Comparison of ENCODE assay signal across 8 mouse cellular contexts in the genomic region with DNA sequence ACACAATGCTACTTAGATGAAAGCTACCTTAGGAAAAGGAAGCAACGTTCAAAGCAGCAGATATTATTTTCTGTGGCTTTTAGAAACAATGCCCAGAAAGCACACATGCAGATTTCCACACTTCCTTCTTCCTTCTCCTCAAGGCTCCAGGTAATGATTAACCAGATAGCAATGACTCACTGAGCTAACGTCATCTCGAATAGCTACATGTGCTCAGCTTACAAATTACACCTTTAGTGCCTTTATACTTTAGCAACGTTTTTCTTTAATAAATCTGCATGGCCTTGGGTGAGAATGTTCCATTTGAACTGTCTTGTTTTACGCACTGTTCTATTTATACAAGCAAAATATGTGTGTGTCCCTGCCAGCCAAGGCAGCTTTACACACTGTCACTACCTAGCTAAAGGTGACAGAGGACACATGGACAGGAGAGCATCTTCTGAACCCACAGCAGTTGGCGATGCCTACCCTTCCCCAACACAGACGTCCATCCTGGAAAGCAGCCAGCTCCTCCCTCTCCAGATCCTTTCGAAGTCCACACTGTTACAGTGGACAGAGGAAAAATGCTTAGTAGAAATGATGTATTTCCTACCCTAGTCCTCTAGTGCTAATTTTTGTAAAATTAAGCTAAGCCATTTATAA.
A peak's percentile ranks its signal among the peaks of the same experiment; 100 is the strongest.
DNase-seq lines count a peak whose midpoint lies in the region; ATAC-seq and TF ChIP-seq lines count a peak whose summit lies in the region.

No protein-coding gene starts in this region.

- no peak for TF ChIP-seq POLR2A in thymus, adult 2 months (IDR thresholded peaks at IDR 0.05; ENCODE audit: control insufficient read depth, extremely low read depth, insufficient read depth, low read length, poor library complexity)

- H3K4me2 ChIP-seq in kidney, embryonic 15.5 days = peak overlapping the region; percentile 15; the same call in 1 of the 2 replicates
- no peak overlapping the region; the same call in 1 of the 2 replicates for H3K4me2 ChIP-seq in stomach, embryonic 15.5 days

- 38% methylated on average over 8 of the region's 8 CpGs for WGBS in kidney, embryonic 15.5 days
- 31% methylated on average over 8 of the region's 8 CpGs for WGBS in stomach, embryonic 15.5 days
- 57% methylated on average over 8 of the region's 8 CpGs for WGBS in thymus, adult 2 months

- no peak for TF ChIP-seq CTCF in thymus, adult 2 months (IDR thresholded peaks at IDR 0.05; ENCODE audit: borderline replicate concordance, control insufficient read depth, extremely low read depth, insufficient read depth, low read length, poor library complexity)

- H3K27ac ChIP-seq in kidney, embryonic 15.5 days = peak overlapping the region; percentile 66
- H3K27ac ChIP-seq in stomach, embryonic 15.5 days = peak overlapping the region; percentile 81
- no peak overlapping the region for H3K27ac ChIP-seq in thymus, adult 2 months (ENCODE audit: control insufficient read depth, insufficient read depth, low read length)

- H3K27me3 ChIP-seq in megakaryocyte, embryonic 14.5 days (replicated peaks) = no peaks in the 10 kb centered on the region
- H3K27me3 ChIP-seq in kidney, embryonic 15.5 days = no peaks in the 10 kb centered on the region
- H3K27me3 ChIP-seq in stomach, embryonic 15.5 days (replicated peaks) = no peaks in the 10 kb centered on the region
- H3K27me3 ChIP-seq in thymus, adult 2 months (ENCODE audit: control insufficient read depth, insufficient read depth, low read length) = no peaks in the 10 kb centered on the region

- peak; percentile 78 to 86 for DNase-seq in cerebellum, postnatal 10 days
- no peak for DNase-seq in thymus, adult 2 months
- no peak for DNase-seq in layer of hippocampus, adult 8-10 months (ENCODE audit: low spot score in 2 of 2)

- peak overlapping the region; percentile 5 for H3K4me3 ChIP-seq in megakaryocyte, embryonic 14.5 days (replicated peaks)
- no peak overlapping the region for H3K4me3 ChIP-seq in kidney, embryonic 15.5 days (replicated peaks)
- no peak overlapping the region for H3K4me3 ChIP-seq in stomach, embryonic 15.5 days (replicated peaks)
- H3K4me3 ChIP-seq in thymus, adult 2 months (ENCODE audit: control insufficient read depth, insufficient read depth, low read length) = no peak overlapping the region

- ATAC-seq in cerebellum, adult (ENCODE audit: insufficient number of reproducible peaks, low FRiP score, low TSS enrichment) = no peak
- ATAC-seq in megakaryocyte, adult 5-6 weeks (ENCODE audit: poor library complexity, severe bottlenecking) = no peak
- peak; percentile 71 for ATAC-seq in kidney, embryonic 15.5 days (replicated peaks; ENCODE audit: low FRiP score)
- peak; percentile 79 for ATAC-seq in stomach, embryonic 15.5 days (ENCODE audit: insufficient read depth, low FRiP score, low read depth)

- no peaks in the 10 kb centered on the region for H3K9me3 ChIP-seq in megakaryocyte, embryonic 14.5 days
- no peaks in the 10 kb centered on the region for H3K9me3 ChIP-seq in kidney, embryonic 15.5 days (replicated peaks)
- H3K9me3 ChIP-seq in stomach, embryonic 15.5 days = no peaks in the 10 kb centered on the region

- H3K9ac ChIP-seq in kidney, embryonic 15.5 days = no peak overlapping the region
- no peak overlapping the region for H3K9ac ChIP-seq in stomach, embryonic 15.5 days

- H3K36me3 ChIP-seq in megakaryocyte, embryonic 14.5 days (replicated peaks; ENCODE audit: low read length) = no peaks in the 10 kb centered on the region
- H3K36me3 ChIP-seq in kidney, embryonic 15.5 days = 0 out of 2 replicates have a peak, but pooled peaks cover 9% of the 10 kb centered on the region
- H3K36me3 ChIP-seq in stomach, embryonic 15.5 days = no peaks in the 10 kb centered on the region
- H3K36me3 ChIP-seq in thymus, adult 2 months (ENCODE audit: control insufficient read depth, insufficient read depth, low read length) = no peaks in the 10 kb centered on the region

- no peaks in the 10 kb centered on the region for H3K4me1 ChIP-seq in megakaryocyte, embryonic 14.5 days
- peaks cover 12% of the 10 kb centered on the region for H3K4me1 ChIP-seq in kidney, embryonic 15.5 days
- peaks cover 11% of the 10 kb centered on the region; the same call in 1 of the 2 replicates for H3K4me1 ChIP-seq in stomach, embryonic 15.5 days
- no peaks in the 10 kb centered on the region for H3K4me1 ChIP-seq in thymus, adult 2 months (replicated peaks; ENCODE audit: control insufficient read depth, insufficient read depth, low read length)

Comparison
In these comparisons a context has a peak if more than half of its experiments do, and no peak if none do; other contexts are left out.
1. DNase-seq: peak in cerebellum, postnatal 10 days (2 of 2); none in thymus, adult 2 months (single experiment) and layer of hippocampus, adult 8-10 months (0 of 2).
2. ATAC-seq: peak in kidney, embryonic 15.5 days (single experiment) and stomach, embryonic 15.5 days (single experiment); none in cerebellum, adult (single experiment) and megakaryocyte, adult 5-6 weeks (single experiment).